Mouse (Mus musculus) layer of hippocampus, postnatal 10 days (tissue): ENCODE measurements around the gene Gspt1. TPM values are rescaled to one million over a fixed set of nuclear protein-coding genes. Genes with fewer than 3 reads are reported as not detected.

Source experiments
- DNase-seq, 2 experiments: peaks; one replicate each; pipeline ENCODE4 v3.0.0; 2021; ENCODE audit warnings: low spot score in 2 of 2
- microRNA-seq, 2 experiments: library from miRNA; unstranded; fragments of <30 nt; microRNA quantifications; one replicate each; pipeline ENCODE4 v1.2.0; 2021
- total RNA-seq, 2 experiments: library from RNA; stranded (reverse); gene quantifications; 2 replicates each; pipeline ENCODE4 v1.2.3; 2021

Gspt1 gene
- total RNA-seq, 2 experiments from 2014 or later: 101 to 107 TPM

DNA sequence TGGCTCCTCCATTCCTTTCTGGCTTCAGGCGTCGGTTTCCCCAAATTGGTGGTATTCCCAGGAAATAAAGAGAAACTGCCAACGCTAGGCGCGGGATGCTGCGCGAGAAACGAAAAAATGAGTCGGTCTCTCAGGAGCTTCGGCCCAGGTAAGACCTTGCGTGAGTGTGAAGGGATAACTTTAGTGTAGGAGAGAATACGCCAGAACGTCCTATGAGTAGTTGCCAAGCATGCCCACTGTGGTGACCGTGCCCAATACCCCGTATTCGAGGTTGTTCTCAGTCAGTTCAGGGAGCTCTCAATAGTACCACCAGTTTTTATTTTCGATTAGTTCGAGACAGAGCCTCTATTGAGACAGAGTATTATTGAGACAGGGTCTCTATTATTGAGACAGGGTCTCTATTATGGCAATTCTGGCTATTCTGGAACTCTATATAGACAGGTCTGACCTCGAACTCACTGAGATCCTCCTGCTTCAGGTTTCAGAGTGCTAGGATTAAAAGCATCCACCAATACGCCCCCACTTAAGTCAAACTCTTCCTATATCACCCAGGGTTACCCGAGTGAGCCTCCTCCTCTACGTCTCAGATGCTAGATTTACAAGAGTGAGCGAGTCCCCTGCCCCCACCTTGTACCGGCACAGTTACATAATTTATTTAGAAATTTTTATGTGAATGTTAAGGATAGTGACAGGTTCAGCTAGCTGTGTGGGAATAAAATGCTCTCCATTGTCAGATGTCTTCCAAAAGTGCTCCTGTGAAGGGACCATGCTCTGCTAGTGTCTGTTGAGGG is 50.3 kb downstream of the Gspt1 start:
- DNase-seq: no peak

- DNase-seq: peak; percentile 89 to 90
Measured at GRCm38 (mm10) chr16:11202571-11203554, 51.3 kb downstream of the Gspt1 start, which contains the start of gene Rsl1d1. Gene Rsl1d1, minus strand, starts transcription at chr16:11203331.

DNA sequence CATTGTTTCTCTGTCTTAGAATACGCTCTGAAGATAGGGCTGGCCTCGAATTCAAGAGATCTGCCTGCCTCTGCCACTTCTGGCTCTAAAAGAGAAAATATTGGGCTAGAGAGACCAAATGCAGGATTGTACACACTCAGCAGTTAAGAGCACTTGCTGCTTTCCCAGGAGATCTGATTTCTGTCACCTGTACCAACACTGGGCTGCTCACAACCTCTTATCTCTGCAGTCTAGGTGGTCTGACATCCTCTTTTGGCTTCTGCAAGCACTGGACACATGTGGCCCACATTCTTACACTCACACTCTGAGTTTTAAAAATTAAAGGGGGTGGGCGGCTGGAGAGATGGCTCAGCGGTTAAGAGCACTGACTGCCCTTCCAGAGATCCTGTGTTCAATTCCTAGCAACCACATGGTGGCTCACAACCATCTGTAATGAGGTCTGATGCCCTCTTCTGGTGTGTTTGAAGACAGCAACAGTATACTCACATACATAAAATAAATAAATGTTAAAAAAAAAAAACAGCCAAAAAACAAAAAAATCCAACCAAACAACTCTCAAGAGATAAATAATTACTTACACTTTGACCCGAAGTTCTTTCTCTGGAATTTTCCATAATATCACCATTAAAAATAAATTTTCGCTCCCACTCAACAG is 52.3 kb downstream of the Gspt1 start:
- DNase-seq: no peak

- no peak for DNase-seq
Measured at GRCm38 (mm10) chr16:11200247-11200646, 53.9 kb downstream of the Gspt1 start.

- DNase-seq: no peak
Measured at GRCm38 (mm10) chr16:11198467-11198866, 55.7 kb downstream of the Gspt1 start.

DNA sequence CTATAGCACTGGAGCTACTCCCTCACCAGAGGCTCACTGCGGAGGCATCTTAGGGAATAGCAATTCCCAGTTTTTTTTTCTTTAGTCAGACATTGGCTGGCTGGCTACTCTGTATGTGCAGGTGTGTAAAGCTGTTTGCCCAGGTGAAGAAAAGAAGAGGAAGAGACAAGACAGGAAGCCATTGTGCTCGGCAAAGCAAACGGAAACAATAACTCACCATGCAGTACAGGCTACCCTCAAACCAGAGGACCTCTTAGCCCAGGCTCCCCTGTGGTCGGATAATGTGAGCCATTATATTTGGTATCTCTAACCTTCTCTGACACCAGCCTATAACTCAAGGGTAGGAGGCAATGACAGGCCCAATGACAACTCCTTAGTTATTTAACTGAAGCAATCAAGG is 57.1 kb downstream of the Gspt1 start:
- no peak for DNase-seq

DNA sequence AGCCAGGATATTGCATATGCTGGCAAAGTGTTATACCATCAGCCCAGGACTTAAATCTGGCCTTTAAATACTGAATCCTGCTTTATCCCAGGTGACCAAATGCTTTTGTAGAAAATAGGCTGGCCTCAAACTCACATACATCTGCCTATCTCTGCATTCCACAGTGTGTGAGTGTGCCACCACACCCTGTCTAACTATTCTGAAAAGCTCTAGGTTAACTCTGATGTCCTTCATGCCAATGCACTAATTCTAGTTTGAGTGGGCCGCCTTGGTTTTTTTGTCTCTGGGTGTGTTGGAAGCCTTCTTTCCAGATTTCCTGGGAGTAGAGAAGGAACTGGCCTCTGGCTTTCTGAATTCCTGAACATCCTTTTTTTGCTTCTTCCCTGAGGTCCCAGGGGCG is 60.9 kb downstream of the Gspt1 start:
- no peak for DNase-seq

- no peak for DNase-seq
Measured at GRCm38 (mm10) chr16:11190150-11190549, 64.0 kb downstream of the Gspt1 start.

DNA sequence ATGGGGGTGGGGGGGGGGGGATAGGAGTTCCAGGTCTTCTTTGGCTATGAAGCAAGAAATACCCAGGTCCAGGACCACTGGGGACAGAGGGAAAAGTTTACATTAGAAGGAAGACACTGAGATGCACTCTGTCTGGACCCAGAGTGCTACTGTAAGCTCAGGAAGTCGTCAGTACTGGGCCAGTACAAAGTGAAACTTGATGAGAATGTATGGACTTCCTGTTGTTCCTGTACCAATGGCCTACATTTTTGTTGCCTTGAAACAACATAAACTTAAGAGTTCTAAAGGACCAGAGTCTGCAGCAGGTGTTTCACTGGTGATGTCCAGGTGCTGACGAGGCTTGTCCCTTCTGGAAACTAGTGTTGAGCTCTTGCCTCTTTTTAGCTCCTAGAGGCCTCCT is 76.7 kb downstream of the Gspt1 start:
- DNase-seq: no peak

GRCm38 (mm10) chr16:11176884-11177244 is 77.3 kb downstream of the Gspt1 start:
- DNase-seq: no peak

DNA sequence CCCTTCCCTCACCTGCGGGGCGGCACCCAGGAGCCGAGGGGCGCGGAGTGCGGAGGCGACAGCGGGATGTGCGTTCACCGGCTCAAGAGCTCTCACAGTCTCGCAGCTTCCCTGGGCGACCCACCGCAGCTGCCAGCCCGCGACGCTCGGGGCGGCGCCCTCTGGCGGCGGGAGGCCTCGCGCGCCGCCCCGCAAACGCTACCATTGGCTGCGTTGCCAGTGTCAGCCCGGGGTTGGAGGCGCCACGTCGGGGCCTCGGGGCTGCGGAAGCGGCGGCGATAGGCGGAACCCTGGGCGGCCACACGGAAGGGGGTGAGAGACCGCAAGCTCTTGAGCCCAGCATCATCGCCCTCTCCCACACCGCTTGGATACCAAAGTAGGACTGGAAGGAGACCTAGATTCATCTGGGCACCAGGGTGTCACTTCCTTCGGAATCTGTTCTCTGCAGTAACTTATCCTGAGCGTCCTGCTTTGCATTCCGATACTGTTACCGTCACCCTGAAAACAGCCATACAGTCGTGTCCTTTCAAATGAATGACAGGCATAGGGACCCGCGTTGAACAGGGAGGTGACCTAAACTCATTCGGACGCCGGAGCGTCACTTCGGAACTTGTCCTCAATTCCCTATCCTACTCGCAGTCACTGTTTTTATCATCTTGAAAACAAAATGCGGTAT is 77.8 kb downstream of the Gspt1 start, which contains the start of gene Zc3h7a:
Zc3h7a (minus strand) TSS at position 186 of the 676 bp plus-strand sequence.
- DNase-seq: peak; percentile 87 to 92

- peak in 1 of 2 experiments; percentile 57 for DNase-seq
Measured at GRCm38 (mm10) chr16:11175489-11176207, 78.5 kb downstream of the Gspt1 start.

GRCm38 (mm10) chr16:11175100-11175488 is 79.0 kb downstream of the Gspt1 start:
- DNase-seq: no peak

DNA sequence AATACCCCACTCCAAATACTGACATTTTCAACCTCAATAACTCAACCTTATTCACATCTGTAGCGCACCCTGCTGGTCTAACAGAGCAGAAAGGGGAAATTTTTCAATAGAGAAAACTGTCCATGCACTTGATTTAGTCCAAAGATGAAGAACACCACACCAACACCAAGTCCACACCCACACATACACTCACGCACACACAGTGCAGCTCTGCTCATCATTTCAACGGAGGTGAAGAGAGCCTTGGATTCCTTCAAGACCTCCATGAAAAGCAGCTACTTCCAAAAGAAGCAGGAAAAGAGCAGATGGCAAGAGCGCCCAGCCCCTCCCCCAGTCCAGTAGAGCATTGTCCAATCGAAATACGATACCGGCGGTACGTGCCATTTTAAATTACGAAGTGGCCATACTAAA is 79.4 kb downstream of the Gspt1 start:
- peak; percentile 49 to 62 for DNase-seq

DNA sequence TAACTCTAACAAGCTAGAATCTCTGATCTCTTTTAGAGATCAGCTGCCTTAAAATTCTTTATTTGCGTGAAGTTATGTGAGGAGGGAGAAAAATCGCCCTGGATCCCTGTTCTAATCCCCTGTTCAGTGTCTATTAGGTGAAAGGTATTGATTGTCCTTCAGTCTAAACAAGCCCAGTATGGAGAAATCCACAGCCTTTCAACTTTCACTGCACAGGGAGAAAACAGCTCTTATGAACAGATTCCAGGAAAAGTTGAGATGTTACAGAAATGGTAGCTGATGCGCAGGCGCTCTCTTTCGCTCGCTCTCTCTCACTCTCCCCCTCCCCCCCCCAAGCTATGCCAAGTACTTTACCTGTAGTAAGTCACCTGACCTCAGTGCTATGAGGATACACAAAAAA is 82.4 kb downstream of the Gspt1 start:
- no peak for DNase-seq

Small RNAs within 50 kb of the gene (microRNA-seq; reads per million reads assigned to microRNA genes)
- 4.0 to 6.9 reads per million in 2 experiments for gene Mir1945

Other genes with a start within 250 kb of the Gspt1 start
- gene Snn, start 193.4 kb downstream of the Gspt1 start, total RNA-seq: 100 to 1,000 TPM; 214 to 235 TPM
- gene Litaf, start 188.2 kb downstream of the Gspt1 start, total RNA-seq: 10 to 100 TPM; 12.4 to 13.2 TPM
- 10 to 100 TPM; 36.5 to 39.1 TPM for gene Txndc11, start 119.7 kb downstream of the Gspt1 start, total RNA-seq
- 10 to 100 TPM; 66.6 to 79.4 TPM for gene Zc3h7a, start 77.9 kb downstream of the Gspt1 start, total RNA-seq
- gene Rsl1d1, start 51.0 kb downstream of the Gspt1 start, total RNA-seq: 10 to 100 TPM; 58.0 to 62.6 TPM
- gene Tnfrsf17, start 59.5 kb upstream of the Gspt1 start, total RNA-seq: not detected
- gene Snx29, start 68.6 kb upstream of the Gspt1 start, total RNA-seq: 10 to 100 TPM; 33.1 to 33.4 TPM